Mouse (Mus musculus): ENCODE results near the gene Gm21962. TPM values are rescaled to one million over a fixed set of nuclear protein-coding genes. Genes with fewer than 3 reads are reported as not detected.
"Not testable (repeated sequence)": the region's sequence is repeated elsewhere in the genome, so short reads cannot be mapped to it uniquely, and the experiment has no call there.

Gm21962 gene
- polyA plus RNA-seq (2015; fragmentation: Nextera tagmentation; extraction: Ambion mirVana): not detected in 2 replicates

DNA sequence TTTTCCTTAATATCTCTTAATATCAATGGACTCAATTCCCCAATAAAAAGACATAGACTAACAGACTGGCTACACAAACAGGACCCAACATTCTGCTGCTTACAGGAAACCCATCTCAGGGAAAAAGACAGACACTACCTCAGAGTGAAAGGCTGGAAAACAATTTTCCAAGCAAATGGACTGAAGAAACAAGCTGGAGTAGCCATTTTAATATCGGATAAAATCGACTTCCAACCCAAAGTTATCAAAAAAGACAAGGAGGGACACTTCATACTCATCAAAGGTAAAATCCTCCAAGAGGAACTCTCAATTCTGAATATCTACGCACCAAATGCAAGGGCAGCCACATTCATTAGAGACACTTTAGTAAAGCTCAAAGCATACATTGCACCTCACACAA is at the start of gene Gm21962:
Gm21962 (plus strand) TSS at position 301 of the 400 bp plus-strand sequence.
- WGBS: no CpG with 5 or more reads among the region's 3 CpGs
- not testable (repeated sequence) for H3K27ac ChIP-seq (replicated peaks)

DNA sequence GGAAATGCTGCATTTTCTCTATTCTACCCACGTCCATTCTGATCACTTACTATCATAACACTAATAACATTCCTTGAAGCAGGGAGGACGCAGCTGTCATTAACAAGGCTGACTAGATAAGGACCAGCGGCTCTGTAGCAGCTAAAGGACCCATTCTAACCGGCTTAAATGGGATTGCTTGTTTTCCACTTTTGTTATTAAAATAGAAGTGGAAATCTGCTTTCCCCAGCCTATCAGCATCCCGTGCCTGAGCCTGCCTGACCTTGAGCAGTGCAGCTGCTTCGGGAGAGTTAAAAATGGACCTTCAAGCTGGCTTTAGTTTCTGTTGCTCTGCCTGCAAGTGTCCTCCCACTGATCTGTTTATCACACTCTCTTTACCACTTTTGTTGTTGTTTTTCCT is 49.2 kb upstream of the Gm21962 start:
- H3K27ac ChIP-seq (replicated peaks): no peak overlapping the region
- no peak overlapping the region for H3K4me3 ChIP-seq
- 43% methylated on average over 6 of the region's 6 CpGs for WGBS
- no peak overlapping the region for H3K9ac ChIP-seq
- no peaks in the 10 kb centered on the region for H3K9me3 ChIP-seq
- H3K36me3 ChIP-seq: no peaks in the 10 kb centered on the region
- H3K4me1 ChIP-seq (replicated peaks): peaks cover 16% of the 10 kb centered on the region
- no peak overlapping the region for H3K4me2 ChIP-seq
- H3K27me3 ChIP-seq: peaks cover 34% of the 10 kb centered on the region
- no peak for ATAC-seq (ENCODE audit: low read depth)

More for the DNA sequence above, at the start of gene Gm21962:
- H3K4me2 ChIP-seq; H3K36me3 ChIP-seq; H3K27me3 ChIP-seq; ATAC-seq (ENCODE audit: low read depth); H3K9ac ChIP-seq; H3K4me1 ChIP-seq (replicated peaks); H3K9me3 ChIP-seq; H3K4me3 ChIP-seq: not testable (repeated sequence)

DNA sequence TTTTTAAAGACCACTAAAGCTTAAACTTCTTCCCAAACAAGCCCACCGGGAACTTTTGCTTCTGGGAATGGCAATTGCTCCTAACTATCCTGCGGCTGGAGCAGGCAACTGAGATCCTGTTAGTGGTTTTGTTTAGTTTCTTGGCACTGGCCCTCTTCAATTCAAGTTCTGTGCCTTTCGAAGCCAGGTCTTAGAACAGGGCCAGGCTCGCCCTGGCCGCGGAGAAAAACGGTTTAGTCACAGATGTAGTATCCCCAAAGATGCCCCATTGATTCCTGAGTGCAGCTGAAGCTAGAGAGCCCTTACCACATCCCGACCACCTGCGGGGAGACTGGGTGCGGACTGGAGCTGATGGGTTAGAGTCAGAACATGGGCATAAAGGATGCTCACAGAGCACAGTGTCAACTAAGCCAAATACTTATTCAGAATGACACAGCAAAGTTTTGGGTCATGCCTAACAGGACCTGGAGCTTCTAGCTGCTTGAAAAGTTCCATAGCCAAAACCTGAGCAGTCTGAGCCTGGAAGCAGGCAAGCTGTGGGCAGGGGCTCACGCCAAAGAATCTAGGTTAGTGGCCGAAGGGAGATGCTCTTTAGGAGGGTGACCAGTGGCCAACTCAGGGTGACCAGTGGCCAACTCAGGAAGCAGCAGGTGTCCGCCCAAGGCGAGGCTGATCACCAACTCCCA is 48.3 kb upstream of the Gm21962 start:
- Histone ChIP-seq H3K9me3 (no peaks in the 10 kb centered on the region), H3K9ac (peak overlapping the region; percentile 66; the same call in 1 of the 2 replicates), H3K4me1 (replicated peaks) (peaks cover 16% of the 10 kb centered on the region), H3K27me3 (peaks cover 34% of the 10 kb centered on the region), H3K36me3 (no peaks in the 10 kb centered on the region), H3K4me2 (peak overlapping the region; percentile 75), H3K4me3 (peak overlapping the region; percentile 47), H3K27ac (replicated peaks) (no peak overlapping the region)
- ATAC-seq (ENCODE audit: low read depth): peak; percentile 28; the same call in 1 of the 2 replicates
- 28% methylated on average over 14 of the region's 14 CpGs for WGBS

DNA sequence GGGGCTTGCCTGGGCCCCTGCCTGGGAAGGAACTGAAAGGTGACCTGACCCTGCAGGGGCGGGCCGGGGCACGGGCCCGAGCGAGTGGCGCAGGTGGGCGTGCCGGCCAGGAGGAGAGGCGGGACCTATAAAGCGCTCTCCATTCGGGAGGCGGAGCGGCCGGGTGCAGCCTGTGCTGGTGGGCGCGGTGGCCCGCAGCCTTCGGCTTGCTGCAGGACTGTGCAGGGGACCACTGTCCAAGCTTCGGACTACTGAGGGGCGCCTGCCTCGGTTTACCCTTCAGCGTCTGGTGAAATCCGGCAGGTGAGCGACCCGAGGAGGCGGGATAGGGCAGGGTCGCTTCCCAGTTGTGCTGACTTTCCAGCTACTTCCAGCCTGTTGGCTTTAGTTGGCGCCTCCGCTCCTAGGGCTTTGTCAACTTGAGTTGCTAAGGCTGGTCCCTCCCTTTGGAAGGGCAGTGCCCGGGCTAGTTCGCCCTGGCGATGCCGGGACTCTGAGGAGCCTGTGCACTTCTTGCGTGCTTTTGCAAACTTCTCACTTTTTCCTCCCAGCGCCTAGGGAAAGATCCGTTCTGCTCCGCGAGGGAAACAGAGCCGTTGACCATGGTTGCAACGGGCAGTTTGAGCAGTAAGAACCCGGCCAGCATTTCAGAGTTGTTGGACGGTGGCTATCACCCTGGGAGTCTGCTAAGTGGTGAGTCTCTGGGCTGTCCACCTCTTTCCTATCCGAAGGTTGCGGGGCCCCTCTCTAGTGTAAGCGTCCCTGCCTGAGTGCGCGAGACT is 47.6 kb upstream of the Gm21962 start:
- Histone ChIP-seq H3K4me3 (peak overlapping the region; percentile 47), H3K9ac (peak overlapping the region; percentile 66), H3K27ac (replicated peaks) (no peak overlapping the region), H3K9me3 (no peaks in the 10 kb centered on the region), H3K27me3 (peaks cover 34% of the 10 kb centered on the region), H3K36me3 (no peaks in the 10 kb centered on the region), H3K4me1 (replicated peaks) (peaks cover 16% of the 10 kb centered on the region), H3K4me2 (peak overlapping the region; percentile 75)
- 1% methylated on average over 47 of the region's 47 CpGs for WGBS
- ATAC-seq (ENCODE audit: low read depth): peak; percentile 92

DNA sequence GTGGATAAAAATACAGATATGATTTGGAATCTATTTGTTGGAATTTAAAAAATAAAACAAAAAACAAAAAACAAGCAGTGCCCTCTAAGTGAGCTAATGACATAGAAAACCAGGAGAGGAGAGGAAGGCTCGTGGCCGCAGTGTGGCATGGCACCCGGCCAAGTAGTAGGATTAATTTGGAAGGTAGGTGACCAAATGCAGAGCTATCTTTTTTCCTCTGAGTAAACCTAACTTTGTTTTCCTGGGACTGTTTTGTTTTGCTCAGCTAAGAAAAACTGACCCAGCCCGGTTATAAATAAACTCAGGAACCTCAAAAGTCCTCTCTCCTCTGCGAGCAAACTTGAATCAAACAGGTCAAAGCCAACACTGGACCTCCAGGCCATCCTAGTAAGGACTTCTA is 46.3 kb upstream of the Gm21962 start:
- Histone ChIP-seq H3K4me3 (0 out of 2 replicates have a peak overlapping the region, but pooled peaks have one; percentile 6), H3K9ac (no peak overlapping the region), H3K4me1 (replicated peaks) (peaks cover 16% of the 10 kb centered on the region), H3K27me3 (peaks cover 34% of the 10 kb centered on the region), H3K27ac (replicated peaks) (no peak overlapping the region), H3K9me3 (no peaks in the 10 kb centered on the region), H3K4me2 (peak overlapping the region; percentile 75), H3K36me3 (no peaks in the 10 kb centered on the region)
- 79% methylated on average over 5 of the region's 5 CpGs for WGBS
- no peak for ATAC-seq (ENCODE audit: low read depth)

DNA sequence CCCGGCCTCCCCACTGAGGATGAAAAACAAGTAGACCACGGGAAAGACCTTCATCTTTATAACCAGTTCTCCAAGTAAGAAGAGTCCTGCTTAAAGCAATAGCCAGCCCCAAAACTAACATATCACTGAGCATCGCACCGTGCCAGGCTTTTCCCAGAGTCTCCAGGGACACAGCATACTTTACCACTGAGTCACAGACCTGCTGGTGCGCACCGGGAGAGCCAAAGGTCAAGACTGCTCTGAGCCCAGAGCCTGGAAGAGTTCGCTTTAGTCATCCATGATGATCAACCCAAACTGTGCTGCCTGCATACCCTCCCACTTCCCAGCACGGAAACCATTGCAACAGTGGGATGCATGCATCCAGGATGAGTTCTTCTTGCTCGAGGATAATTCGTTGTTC is 37.6 kb upstream of the Gm21962 start:
- Histone ChIP-seq H3K4me2 (no peak overlapping the region), H3K27me3 (no peaks in the 10 kb centered on the region), H3K27ac (replicated peaks) (no peak overlapping the region), H3K9me3 (no peaks in the 10 kb centered on the region), H3K9ac (no peak overlapping the region), H3K4me3 (no peak overlapping the region), H3K36me3 (no peaks in the 10 kb centered on the region), H3K4me1 (replicated peaks) (no peaks in the 10 kb centered on the region)
- ATAC-seq (ENCODE audit: low read depth): no peak
- WGBS: 88% methylated on average over 10 of the region's 10 CpGs

DNA sequence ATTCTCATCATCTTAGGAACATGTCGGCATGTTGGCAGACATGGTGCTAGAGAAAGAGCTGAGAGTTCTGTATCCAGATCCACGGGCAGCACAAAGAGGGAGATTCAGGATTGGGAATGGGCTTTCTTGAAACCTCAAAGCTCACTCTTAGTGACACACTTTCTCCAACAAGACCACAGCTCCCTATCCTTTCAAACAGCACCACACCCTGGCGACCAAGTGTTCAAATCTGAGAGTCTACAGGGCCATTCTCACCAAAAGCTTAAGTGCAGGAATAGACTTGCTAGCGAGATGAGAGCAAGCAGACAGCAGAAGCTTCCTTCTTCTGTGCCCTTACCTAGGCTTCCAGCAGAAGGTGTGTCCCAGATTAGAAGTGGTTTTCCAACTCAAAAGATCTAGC is 34.8 kb upstream of the Gm21962 start:
- H3K27me3 ChIP-seq: no peaks in the 10 kb centered on the region
- no peak for ATAC-seq (ENCODE audit: low read depth)
- no peaks in the 10 kb centered on the region for H3K36me3 ChIP-seq
- no peak overlapping the region for H3K9ac ChIP-seq
- H3K4me1 ChIP-seq (replicated peaks): no peaks in the 10 kb centered on the region
- no peaks in the 10 kb centered on the region for H3K9me3 ChIP-seq
- 86% methylated on average over 4 of the region's 4 CpGs for WGBS
- no peak overlapping the region for H3K27ac ChIP-seq (replicated peaks)
- H3K4me2 ChIP-seq: no peak overlapping the region
- no peak overlapping the region for H3K4me3 ChIP-seq

DNA sequence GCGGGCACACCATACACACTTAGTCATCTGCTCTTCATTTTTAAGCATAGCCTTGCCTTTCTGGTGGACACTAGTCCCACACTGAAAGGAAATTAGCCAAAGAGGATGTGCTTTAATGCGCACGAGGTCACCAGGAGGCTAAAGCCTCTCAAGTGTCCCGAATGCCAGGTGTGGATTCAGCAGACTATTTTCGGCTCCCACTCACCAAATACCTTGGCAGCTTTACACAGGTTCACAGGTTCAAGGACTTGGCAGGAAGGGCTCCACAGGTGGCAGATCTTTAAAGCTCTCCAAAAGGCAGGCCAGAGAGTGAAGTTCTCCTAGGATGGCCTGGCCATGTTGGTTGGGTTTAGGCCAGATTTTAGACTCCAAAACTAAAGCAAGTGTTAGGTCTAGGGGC is 30.1 kb upstream of the Gm21962 start:
- Histone ChIP-seq H3K36me3 (no peaks in the 10 kb centered on the region), H3K4me1 (replicated peaks) (0 out of 2 replicates have a peak, but pooled peaks cover 4% of the 10 kb centered on the region), H3K4me3 (no peak overlapping the region), H3K27me3 (no peaks in the 10 kb centered on the region), H3K4me2 (no peak overlapping the region), H3K27ac (replicated peaks) (no peak overlapping the region), H3K9ac (no peak overlapping the region), H3K9me3 (no peaks in the 10 kb centered on the region)
- WGBS: 98% methylated on average over 5 of the region's 5 CpGs
- ATAC-seq (ENCODE audit: low read depth): no peak

DNA sequence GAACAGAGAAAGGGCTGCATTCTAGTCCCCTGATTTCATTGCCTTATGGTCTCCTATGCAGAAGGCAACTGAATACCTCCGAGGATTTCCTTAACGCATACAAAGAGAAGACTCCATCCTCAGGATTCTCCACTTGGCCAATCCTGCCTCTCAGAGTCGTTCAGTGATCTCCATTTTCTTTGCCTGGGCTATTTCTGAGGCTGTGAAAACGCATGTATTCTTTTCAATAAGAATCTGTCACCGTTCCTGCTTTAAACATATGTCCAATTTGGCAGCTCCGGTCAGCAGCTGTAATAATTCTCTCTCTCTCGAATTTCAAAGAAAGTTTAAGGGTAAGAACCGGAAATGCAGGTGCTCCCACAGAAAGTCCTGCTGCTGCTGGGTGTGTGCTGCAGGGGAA is 29.2 kb upstream of the Gm21962 start:
- H3K4me3 ChIP-seq: no peak overlapping the region
- H3K27me3 ChIP-seq: no peaks in the 10 kb centered on the region
- H3K9ac ChIP-seq: no peak overlapping the region
- H3K27ac ChIP-seq (replicated peaks): no peak overlapping the region
- no peaks in the 10 kb centered on the region for H3K9me3 ChIP-seq
- 27% methylated on average over 8 of the region's 8 CpGs for WGBS
- no peaks in the 10 kb centered on the region for H3K36me3 ChIP-seq
- no peak for ATAC-seq (ENCODE audit: low read depth)
- no peak overlapping the region for H3K4me2 ChIP-seq
- H3K4me1 ChIP-seq (replicated peaks): 0 out of 2 replicates have a peak, but pooled peaks cover 4% of the 10 kb centered on the region

DNA sequence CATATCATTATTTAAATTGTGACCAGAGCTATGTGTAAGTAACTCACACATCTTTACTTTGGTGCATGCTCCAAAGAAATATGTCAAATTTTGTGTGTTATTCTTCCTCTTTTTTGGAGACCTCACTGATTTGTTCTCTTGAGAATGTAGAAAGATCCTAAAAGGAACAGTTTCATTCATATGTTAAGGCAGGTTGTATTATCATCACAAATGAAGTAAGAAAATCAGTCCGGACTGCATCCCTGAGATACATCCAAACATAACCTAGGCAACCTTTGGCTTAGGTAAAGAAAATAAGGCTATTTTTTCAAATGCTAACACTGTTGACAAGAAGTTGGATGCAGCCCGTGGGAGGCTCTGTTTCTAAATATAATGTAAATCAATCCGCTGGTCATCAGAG is 28.8 kb upstream of the Gm21962 start:
- no peak overlapping the region for H3K4me3 ChIP-seq
- no peak overlapping the region for H3K4me2 ChIP-seq
- no peaks in the 10 kb centered on the region for H3K9me3 ChIP-seq
- H3K27me3 ChIP-seq: no peaks in the 10 kb centered on the region
- no peak overlapping the region for H3K9ac ChIP-seq
- no peak for ATAC-seq (ENCODE audit: low read depth)
- 0 out of 2 replicates have a peak, but pooled peaks cover 4% of the 10 kb centered on the region for H3K4me1 ChIP-seq (replicated peaks)
- H3K27ac ChIP-seq (replicated peaks): no peak overlapping the region
- 51% methylated on average over 3 of the region's 3 CpGs for WGBS
- H3K36me3 ChIP-seq: no peaks in the 10 kb centered on the region

DNA sequence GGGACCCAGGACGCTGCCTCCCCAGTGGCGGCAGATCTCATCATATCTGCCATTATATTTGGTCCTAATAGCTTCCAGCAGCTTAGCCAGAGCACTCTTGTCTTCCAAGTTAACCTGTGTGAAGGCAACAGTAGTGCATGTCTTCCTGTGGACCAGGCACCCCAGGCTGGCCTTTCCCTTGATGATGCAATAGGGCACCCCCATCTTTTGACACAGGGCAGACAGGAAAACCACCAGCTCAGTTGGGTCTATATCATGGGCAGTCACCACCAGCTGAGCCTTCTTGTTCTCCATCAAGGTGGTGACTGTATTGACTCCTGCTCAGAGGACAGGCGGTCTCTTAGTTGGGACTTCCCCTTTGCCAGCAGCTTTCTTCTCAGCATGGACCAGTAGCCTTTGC is 27.2 kb upstream of the Gm21962 start:
- Histone ChIP-seq H3K27ac (replicated peaks) (no peak overlapping the region), H3K27me3 (no peaks in the 10 kb centered on the region), H3K9ac (no peak overlapping the region), H3K4me1 (replicated peaks) (0 out of 2 replicates have a peak, but pooled peaks cover 4% of the 10 kb centered on the region), H3K9me3 (no peaks in the 10 kb centered on the region), H3K36me3 (no peaks in the 10 kb centered on the region), H3K4me3 (no peak overlapping the region), H3K4me2 (no peak overlapping the region)
- 93% methylated on average over 3 of the region's 3 CpGs for WGBS
- no peak for ATAC-seq (ENCODE audit: low read depth)

DNA sequence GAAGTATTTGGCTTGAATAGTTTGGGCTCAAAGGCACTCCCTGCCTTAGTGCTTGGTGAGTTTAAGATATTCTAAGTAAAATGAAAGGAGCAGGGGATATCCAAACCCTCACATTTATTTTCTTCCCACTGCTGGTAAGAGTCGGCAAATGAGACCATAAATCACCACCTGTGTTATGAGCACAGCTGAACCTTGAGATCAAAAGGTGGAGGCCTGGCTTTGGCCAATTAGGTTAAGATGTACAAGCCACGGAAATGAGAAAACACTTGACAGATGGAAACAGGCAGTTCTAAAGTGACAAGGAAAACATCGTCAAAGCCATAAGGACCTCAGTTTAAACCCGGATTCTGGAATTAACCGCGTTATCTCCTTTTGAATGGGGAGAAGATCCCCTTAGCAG is 26.4 kb upstream of the Gm21962 start:
- Histone ChIP-seq H3K9me3 (no peaks in the 10 kb centered on the region), H3K4me1 (replicated peaks) (0 out of 2 replicates have a peak, but pooled peaks cover 4% of the 10 kb centered on the region), H3K27me3 (no peaks in the 10 kb centered on the region), H3K9ac (no peak overlapping the region), H3K36me3 (no peaks in the 10 kb centered on the region), H3K4me2 (no peak overlapping the region), H3K4me3 (no peak overlapping the region), H3K27ac (replicated peaks) (no peak overlapping the region)
- 68% methylated on average over 6 of the region's 6 CpGs for WGBS
- no peak for ATAC-seq (ENCODE audit: low read depth)

Data from neural tube, embryonic 13.5 days (tissue).